Mouse (Mus musculus): Measurements from ENCODE around the gene Bcl2l15. TPM values are rescaled to one million over a fixed set of nuclear protein-coding genes. Genes with fewer than 3 reads are reported as not detected.

The Bcl2l15 gene
- polyA plus RNA-seq, 1 experiment from 2014 or later: 0.79 TPM

- Histone ChIP-seq H3K4me3 (ENCODE audit: low read depth, low read length) (no peak overlapping the region), H3K4me2 (ENCODE audit: low read depth, low read length) (no peak overlapping the region), H3K9ac (replicated peaks; ENCODE audit: low read depth, low read length) (no peak overlapping the region), H3K27ac (ENCODE audit: low read depth, low read length) (no peak overlapping the region), H3K9me3 (ENCODE audit: control insufficient read depth, low read length) (no peaks in the 10 kb centered on the region), H3K4me1 (ENCODE audit: control insufficient read depth, insufficient read depth, low read length) (0 out of 2 replicates have a peak, but pooled peaks cover 2% of the 10 kb centered on the region), H3K27me3 (ENCODE audit: control insufficient read depth, insufficient read depth, low read length) (no peaks in the 10 kb centered on the region), H3K36me3 (ENCODE audit: control insufficient read depth, insufficient read depth, low read length) (no peaks in the 10 kb centered on the region)
- 86% methylated on average over 6 of the region's 6 CpGs for WGBS
- no peak for ATAC-seq (ENCODE audit: low read depth)
These were observed 25.7 kb downstream of the Bcl2l15 start for GRCm38 (mm10) chr3:103857977-103858563.

DNA sequence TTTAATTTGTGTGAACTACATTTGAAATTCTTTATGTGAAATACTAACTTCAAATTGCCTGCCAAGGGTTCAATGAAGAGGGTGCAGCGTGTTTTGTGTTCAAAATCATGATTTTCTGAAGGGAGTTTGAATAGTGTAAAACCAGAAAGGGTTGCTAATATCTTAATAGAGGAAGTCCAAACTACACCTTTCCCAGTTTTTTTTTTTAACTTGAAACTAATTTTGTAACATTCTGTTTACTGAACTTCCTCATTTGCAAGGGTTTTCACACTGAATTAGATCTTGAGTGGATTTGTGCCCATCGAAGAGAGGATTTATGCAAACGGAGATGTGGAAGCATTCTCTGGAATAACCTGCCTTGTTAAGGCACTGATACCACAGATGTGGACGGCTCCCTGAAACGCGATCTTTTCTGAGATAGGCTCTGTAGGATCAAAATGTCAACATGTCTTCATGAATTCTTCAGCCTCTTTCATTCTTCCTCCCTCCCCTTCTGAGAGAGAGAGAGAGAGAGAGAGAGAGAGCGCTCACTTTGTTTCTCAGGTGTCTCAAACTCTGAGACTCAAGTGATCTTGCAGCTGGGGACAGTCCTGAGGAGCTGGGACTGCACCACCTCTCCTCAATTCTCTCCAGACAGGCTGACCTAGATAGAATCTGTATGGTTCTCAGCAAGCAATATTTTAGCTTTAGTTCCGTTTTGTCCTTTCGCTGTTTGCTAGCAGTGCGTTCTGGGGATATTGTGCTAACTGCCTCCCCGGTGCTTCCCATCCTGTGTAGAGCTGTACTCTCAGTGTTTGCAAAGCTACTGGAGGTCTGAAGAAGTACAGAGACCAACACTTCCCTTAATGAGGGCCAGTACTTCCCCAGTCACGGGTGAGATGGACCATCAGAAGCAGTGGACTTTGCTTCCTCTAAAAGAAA is 26.7 kb downstream of the Bcl2l15 start, which contains the start of gene Ptpn22:
Gene Ptpn22 (plus strand): TSS at position 915 of the 921 bp plus-strand sequence.
- H3K9me3 ChIP-seq (ENCODE audit: control insufficient read depth, low read length): no peaks in the 10 kb centered on the region
- no peak within 1 kb of the TSS for H3K4me3 ChIP-seq (ENCODE audit: low read depth, low read length)
- H3K4me2 ChIP-seq (ENCODE audit: low read depth, low read length): no peak within 1 kb of the TSS
- H3K9ac ChIP-seq (replicated peaks; ENCODE audit: low read depth, low read length): no peak within 1 kb of the TSS
- no peaks in the 10 kb centered on the region for H3K27me3 ChIP-seq (ENCODE audit: control insufficient read depth, insufficient read depth, low read length)
- H3K4me1 ChIP-seq (ENCODE audit: control insufficient read depth, insufficient read depth, low read length): 0 out of 2 replicates have a peak, but pooled peaks cover 2% of the 10 kb centered on the region
- no peaks in the 10 kb centered on the region for H3K36me3 ChIP-seq (ENCODE audit: control insufficient read depth, insufficient read depth, low read length)
- no peak for ATAC-seq (ENCODE audit: low read depth)
- 83% methylated on average over 12 of the region's 12 CpGs for WGBS
- no peak within 1 kb of the TSS for H3K27ac ChIP-seq (ENCODE audit: low read depth, low read length)

- H3K4me1 ChIP-seq (ENCODE audit: control insufficient read depth, insufficient read depth, low read length): 0 out of 2 replicates have a peak, but pooled peaks cover 2% of the 10 kb centered on the region
- H3K9me3 ChIP-seq (ENCODE audit: control insufficient read depth, low read length): no peaks in the 10 kb centered on the region
- no peaks in the 10 kb centered on the region for H3K27me3 ChIP-seq (ENCODE audit: control insufficient read depth, insufficient read depth, low read length)
- no peak overlapping the region for H3K27ac ChIP-seq (ENCODE audit: low read depth, low read length)
- no peak overlapping the region for H3K4me2 ChIP-seq (ENCODE audit: low read depth, low read length)
- H3K36me3 ChIP-seq (ENCODE audit: control insufficient read depth, insufficient read depth, low read length): no peaks in the 10 kb centered on the region
- WGBS: 67% methylated on average over 6 of the region's 6 CpGs
- ATAC-seq (ENCODE audit: low read depth): no peak
- H3K9ac ChIP-seq (replicated peaks; ENCODE audit: low read depth, low read length): no peak overlapping the region
- no peak overlapping the region for H3K4me3 ChIP-seq (ENCODE audit: low read depth, low read length)
These were observed 27.5 kb downstream of the Bcl2l15 start for GRCm38 (mm10) chr3:103859851-103860391.

DNA sequence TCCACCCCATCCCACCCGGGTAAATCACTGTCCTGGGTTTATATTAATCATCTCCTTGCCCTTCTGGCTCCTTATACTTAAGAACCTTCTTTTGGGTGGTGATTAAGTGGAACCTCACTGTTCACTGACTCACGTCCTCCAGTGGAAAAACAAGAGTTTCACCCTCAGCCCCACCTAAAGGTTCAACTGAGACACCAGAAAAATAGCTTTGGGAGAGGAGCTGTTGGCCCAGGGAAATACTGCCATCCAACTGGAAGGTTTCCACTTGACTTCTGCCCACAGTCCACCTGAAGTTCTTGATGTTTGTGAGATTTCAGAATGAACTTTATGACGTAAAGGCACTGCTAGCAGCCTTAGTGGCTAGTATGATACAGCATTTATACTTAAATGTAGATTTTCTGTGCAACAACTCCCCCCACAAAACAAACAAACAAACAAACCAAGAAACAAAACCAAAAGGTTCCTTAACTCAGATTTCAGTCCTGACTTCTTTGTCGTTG is 30.4 kb downstream of the Bcl2l15 start:
- Histone ChIP-seq H3K9ac (replicated peaks; ENCODE audit: low read depth, low read length) (no peak overlapping the region), H3K4me3 (ENCODE audit: low read depth, low read length) (no peak overlapping the region), H3K9me3 (ENCODE audit: control insufficient read depth, low read length) (no peaks in the 10 kb centered on the region), H3K4me2 (ENCODE audit: low read depth, low read length) (no peak overlapping the region), H3K4me1 (ENCODE audit: control insufficient read depth, insufficient read depth, low read length) (0 out of 2 replicates have a peak, but pooled peaks cover 2% of the 10 kb centered on the region), H3K27me3 (ENCODE audit: control insufficient read depth, insufficient read depth, low read length) (no peaks in the 10 kb centered on the region), H3K36me3 (ENCODE audit: control insufficient read depth, insufficient read depth, low read length) (no peaks in the 10 kb centered on the region), H3K27ac (ENCODE audit: low read depth, low read length) (no peak overlapping the region)
- no peak for ATAC-seq (ENCODE audit: low read depth)
- 82% methylated on average over 4 of the region's 4 CpGs for WGBS

- Histone ChIP-seq H3K27ac (ENCODE audit: low read depth, low read length) (no peak overlapping the region), H3K4me1 (ENCODE audit: control insufficient read depth, insufficient read depth, low read length) (0 out of 2 replicates have a peak, but pooled peaks cover 2% of the 10 kb centered on the region), H3K9me3 (ENCODE audit: control insufficient read depth, low read length) (no peaks in the 10 kb centered on the region), H3K36me3 (ENCODE audit: control insufficient read depth, insufficient read depth, low read length) (no peaks in the 10 kb centered on the region), H3K27me3 (ENCODE audit: control insufficient read depth, insufficient read depth, low read length) (no peaks in the 10 kb centered on the region), H3K4me2 (ENCODE audit: low read depth, low read length) (no peak overlapping the region), H3K9ac (replicated peaks; ENCODE audit: low read depth, low read length) (no peak overlapping the region), H3K4me3 (ENCODE audit: low read depth, low read length) (no peak overlapping the region)
- 81% methylated on average over 6 of the region's 6 CpGs for WGBS
- ATAC-seq (ENCODE audit: low read depth): no peak
These were observed 31.8 kb downstream of the Bcl2l15 start for GRCm38 (mm10) chr3:103864200-103864599.

DNA sequence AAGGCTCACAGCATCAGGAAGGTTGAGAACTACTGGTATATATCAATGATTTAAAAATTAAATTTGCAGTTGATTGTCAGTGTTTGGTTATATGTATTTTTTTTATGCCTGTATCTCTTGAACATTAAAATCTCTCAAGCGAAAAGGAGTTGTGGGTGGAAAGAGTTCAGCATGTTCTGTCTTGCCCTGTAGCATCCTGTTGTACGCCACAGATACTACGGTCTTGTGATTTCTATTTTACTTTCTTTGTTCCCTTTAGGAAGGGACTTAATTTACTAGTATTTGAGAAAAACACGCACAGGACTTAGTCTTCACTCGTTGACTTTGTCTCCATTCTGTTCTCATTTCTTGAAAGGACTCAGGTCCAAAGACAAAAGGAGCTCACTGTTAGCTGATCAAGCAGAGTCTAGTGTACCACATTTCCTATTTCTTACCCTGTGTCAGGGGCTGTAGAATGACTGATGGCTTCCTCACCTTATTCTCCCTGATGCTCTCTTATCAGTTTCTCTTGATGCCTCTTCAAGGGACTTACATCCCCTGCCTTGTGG is 35.1 kb downstream of the Bcl2l15 start:
- no peaks in the 10 kb centered on the region for H3K27me3 ChIP-seq (ENCODE audit: control insufficient read depth, insufficient read depth, low read length)
- no peak overlapping the region for H3K27ac ChIP-seq (ENCODE audit: low read depth, low read length)
- H3K36me3 ChIP-seq (ENCODE audit: control insufficient read depth, insufficient read depth, low read length): no peaks in the 10 kb centered on the region
- no peak overlapping the region for H3K4me3 ChIP-seq (ENCODE audit: low read depth, low read length)
- no peaks in the 10 kb centered on the region for H3K9me3 ChIP-seq (ENCODE audit: control insufficient read depth, low read length)
- no peaks in the 10 kb centered on the region for H3K4me1 ChIP-seq (ENCODE audit: control insufficient read depth, insufficient read depth, low read length)
- ATAC-seq (ENCODE audit: low read depth): no peak
- WGBS: 91% methylated on average over 5 of the region's 5 CpGs
- no peak overlapping the region for H3K9ac ChIP-seq (replicated peaks; ENCODE audit: low read depth, low read length)
- H3K4me2 ChIP-seq (ENCODE audit: low read depth, low read length): no peak overlapping the region

GRCm38 (mm10) chr3:103868008-103868407 is 35.6 kb downstream of the Bcl2l15 start:
- Histone ChIP-seq H3K36me3 (ENCODE audit: control insufficient read depth, insufficient read depth, low read length) (no peaks in the 10 kb centered on the region), H3K4me2 (ENCODE audit: low read depth, low read length) (no peak overlapping the region), H3K4me3 (ENCODE audit: low read depth, low read length) (no peak overlapping the region), H3K4me1 (ENCODE audit: control insufficient read depth, insufficient read depth, low read length) (no peaks in the 10 kb centered on the region), H3K9me3 (ENCODE audit: control insufficient read depth, low read length) (no peaks in the 10 kb centered on the region), H3K9ac (replicated peaks; ENCODE audit: low read depth, low read length) (no peak overlapping the region), H3K27ac (ENCODE audit: low read depth, low read length) (no peak overlapping the region), H3K27me3 (ENCODE audit: control insufficient read depth, insufficient read depth, low read length) (no peaks in the 10 kb centered on the region)
- no peak for ATAC-seq (ENCODE audit: low read depth)
- WGBS: 87% methylated on average over 4 of the region's 4 CpGs

DNA sequence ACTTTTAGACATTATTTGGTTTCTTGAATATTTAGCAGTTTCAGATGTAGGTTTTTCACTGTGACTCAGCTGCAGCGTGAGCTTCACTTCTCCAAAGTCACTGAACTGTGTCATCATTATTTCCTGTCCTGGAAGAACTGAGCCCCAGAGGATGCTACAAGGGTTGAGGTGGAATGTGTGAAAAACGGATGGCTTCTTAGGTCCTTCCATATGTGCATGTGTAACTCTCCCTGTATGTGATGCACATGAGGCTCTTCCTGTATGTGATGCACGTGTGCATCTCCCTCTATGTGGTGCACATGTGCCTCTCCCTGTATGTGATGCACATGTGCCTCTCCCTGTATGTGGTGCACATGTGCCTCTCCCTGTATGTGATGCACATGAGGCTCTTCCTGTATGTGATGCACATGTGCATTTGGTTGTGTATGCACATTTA is 40.3 kb downstream of the Bcl2l15 start:
- Histone ChIP-seq H3K36me3 (ENCODE audit: control insufficient read depth, insufficient read depth, low read length) (no peaks in the 10 kb centered on the region), H3K4me3 (ENCODE audit: low read depth, low read length) (no peak overlapping the region), H3K9me3 (ENCODE audit: control insufficient read depth, low read length) (no peaks in the 10 kb centered on the region), H3K9ac (replicated peaks; ENCODE audit: low read depth, low read length) (no peak overlapping the region), H3K4me1 (ENCODE audit: control insufficient read depth, insufficient read depth, low read length) (no peaks in the 10 kb centered on the region), H3K27me3 (ENCODE audit: control insufficient read depth, insufficient read depth, low read length) (no peaks in the 10 kb centered on the region), H3K27ac (ENCODE audit: low read depth, low read length) (no peak overlapping the region), H3K4me2 (ENCODE audit: low read depth, low read length) (no peak overlapping the region)
- no peak for ATAC-seq (ENCODE audit: low read depth)
- 64% methylated on average over 3 of the region's 3 CpGs for WGBS

All from neural tube, embryonic 14.5 days (tissue).